Mouse (Mus musculus): ENCODE measurements around the gene Speg. TPM values are rescaled to one million over a fixed set of nuclear protein-coding genes. Genes with fewer than 3 reads are reported as not detected.
A peak's percentile ranks its signal among the peaks of the same experiment; 100 is the strongest.

Speg gene
- 20.1 and 21.7 TPM in 2 replicates for polyA plus RNA-seq (2015; fragmentation: Nextera tagmentation; extraction: Ambion mirVana)

DNA sequence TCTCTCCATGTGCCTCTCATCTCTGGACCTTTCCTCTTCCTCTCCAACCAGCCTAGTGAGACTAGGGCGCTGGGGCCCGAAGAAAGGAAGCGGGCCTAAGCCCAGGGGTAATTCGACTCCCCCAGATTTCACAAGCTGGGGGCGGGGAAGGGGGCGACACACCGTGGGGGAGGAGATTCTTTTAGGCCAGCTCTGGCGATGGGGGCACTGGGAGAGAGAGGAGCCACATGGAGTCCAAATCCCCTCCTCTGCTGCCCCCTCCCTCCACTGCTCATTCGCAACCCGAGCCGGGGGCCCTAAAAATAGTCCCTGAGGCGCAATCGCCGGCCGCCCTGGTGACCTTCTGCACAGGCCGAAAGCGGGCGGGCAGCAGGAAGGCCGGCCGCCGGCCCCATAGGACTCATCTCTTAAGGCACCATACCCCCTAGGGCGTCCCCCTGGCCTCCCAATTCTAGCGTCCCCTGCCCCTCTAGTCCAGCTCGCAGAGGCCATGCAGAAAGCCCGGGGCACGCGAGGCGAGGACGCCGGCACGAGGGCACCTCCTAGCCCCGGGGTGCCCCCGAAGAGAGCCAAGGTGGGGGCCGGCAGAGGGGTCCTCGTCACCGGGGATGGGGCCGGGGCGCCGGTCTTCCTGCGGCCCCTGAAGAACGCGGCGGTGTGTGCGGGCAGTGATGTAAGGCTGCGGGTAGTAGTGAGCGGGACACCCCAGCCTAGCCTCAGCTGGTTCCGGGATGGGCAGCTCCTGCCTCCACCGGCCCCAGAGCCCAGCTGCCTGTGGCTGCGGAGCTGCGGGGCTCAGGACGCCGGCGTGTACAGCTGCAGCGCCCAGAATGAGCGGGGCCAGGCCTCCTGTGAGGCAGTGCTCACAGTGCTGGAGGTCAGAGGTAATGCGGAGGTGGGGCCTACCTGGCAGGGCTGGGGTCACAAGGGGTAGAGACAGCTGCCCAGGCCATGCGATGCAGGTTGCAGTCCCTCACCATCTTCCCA is at the start of gene Speg:
Speg (plus strand) TSS at position 348 of the 987 bp plus-strand sequence.
- Histone ChIP-seq H3K4me1 (peaks cover 16% of the 10 kb centered on the region), H3K9ac (replicated peaks) (peak within 1 kb of the TSS; percentile 34; the same call in 1 of the 2 replicates), H3K36me3 (no peaks in the 10 kb centered on the region), H3K4me2 (peak within 1 kb of the TSS; percentile 52), H3K4me3 (replicated peaks) (peak within 1 kb of the TSS; percentile 21), H3K27me3 (replicated peaks) (peaks cover 36% of the 10 kb centered on the region), H3K27ac (replicated peaks) (no peak within 1 kb of the TSS), H3K9me3 (replicated peaks) (no peaks in the 10 kb centered on the region)
- WGBS = 9% methylated on average over 57 of the region's 57 CpGs
- 0 out of 2 replicates have a peak, but pooled peaks have one; percentile 11 for ATAC-seq (ENCODE audit: low FRiP score)

DNA sequence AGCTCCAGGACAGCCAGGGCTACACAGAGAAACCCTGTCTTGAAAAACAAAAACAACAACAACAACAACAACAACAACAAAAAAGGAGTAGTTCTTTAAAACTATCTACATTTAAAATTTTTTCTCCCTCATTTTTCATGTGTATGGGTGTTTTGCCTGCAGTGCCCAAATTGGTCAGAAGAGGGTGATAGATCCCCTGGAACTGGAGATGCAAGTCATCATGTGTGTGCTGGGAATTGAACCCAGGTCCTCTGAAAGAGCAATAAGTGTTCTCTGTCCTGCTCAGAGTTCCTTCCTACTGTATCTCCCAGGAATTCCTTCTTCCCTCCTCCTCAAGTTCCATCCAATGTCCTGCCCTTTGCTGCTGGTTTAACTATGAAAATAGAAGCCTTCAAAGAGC is 47.6 kb upstream of the Speg start:
- Histone ChIP-seq H3K36me3 (no peaks in the 10 kb centered on the region), H3K9ac (replicated peaks) (no peak overlapping the region), H3K4me1 (no peaks in the 10 kb centered on the region), H3K4me3 (replicated peaks) (no peak overlapping the region), H3K4me2 (no peak overlapping the region), H3K27me3 (replicated peaks) (no peaks in the 10 kb centered on the region), H3K9me3 (replicated peaks) (no peaks in the 10 kb centered on the region), H3K27ac (replicated peaks) (no peak overlapping the region)
- ATAC-seq (ENCODE audit: low FRiP score) = no peak

DNA sequence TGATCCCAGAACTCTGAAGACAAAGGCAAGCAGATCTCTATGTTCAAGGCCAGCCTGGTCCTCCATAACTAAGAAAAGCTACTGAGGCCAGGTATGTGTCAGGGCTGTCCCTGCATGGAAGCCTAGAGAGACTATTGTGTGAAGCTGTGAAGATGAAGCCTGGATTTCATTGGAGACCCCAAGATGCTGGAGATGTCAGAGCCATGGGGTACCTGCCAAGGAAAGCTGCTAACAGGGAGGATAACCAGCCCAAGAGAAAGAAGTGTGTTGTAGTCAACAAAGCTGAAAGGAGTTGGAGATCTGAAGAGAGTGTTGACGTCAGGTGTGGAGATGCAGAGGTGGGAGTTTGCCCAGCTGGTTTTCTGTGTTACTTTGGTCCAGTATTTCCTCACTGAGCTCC is 43.8 kb upstream of the Speg start:
- 92% methylated on average over 1 of the region's 1 CpGs for WGBS
- Histone ChIP-seq H3K36me3 (no peaks in the 10 kb centered on the region), H3K27me3 (replicated peaks) (no peaks in the 10 kb centered on the region), H3K4me1 (no peaks in the 10 kb centered on the region), H3K4me2 (no peak overlapping the region), H3K9me3 (replicated peaks) (no peaks in the 10 kb centered on the region), H3K27ac (replicated peaks) (no peak overlapping the region), H3K9ac (replicated peaks) (no peak overlapping the region), H3K4me3 (replicated peaks) (no peak overlapping the region)
- no peak for ATAC-seq (ENCODE audit: low FRiP score)

DNA sequence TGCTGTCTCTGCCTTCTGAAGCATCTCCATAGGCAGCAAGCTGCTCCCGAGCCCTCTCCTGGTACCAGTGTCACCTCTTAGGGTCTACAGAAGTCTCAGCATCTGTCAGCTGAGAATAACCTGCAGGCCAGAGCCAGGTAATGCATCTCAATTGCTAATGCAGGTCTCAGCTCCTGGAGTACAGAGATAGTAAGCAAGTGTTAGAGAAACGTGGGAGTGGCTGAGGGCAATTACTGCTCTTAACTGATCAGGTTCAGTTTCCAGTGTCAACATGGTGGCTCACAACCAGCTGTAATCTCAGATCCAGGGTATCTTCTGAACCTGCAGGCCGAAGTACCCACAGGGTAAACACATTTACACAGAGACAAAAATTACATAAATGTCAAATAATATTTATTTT is 38.6 kb upstream of the Speg start:
- Histone ChIP-seq H3K9ac (replicated peaks) (no peak overlapping the region), H3K4me2 (no peak overlapping the region), H3K9me3 (replicated peaks) (no peaks in the 10 kb centered on the region), H3K4me3 (replicated peaks) (no peak overlapping the region), H3K27me3 (replicated peaks) (no peaks in the 10 kb centered on the region), H3K4me1 (peaks cover 25% of the 10 kb centered on the region), H3K27ac (replicated peaks) (no peak overlapping the region), H3K36me3 (no peaks in the 10 kb centered on the region)
- ATAC-seq (ENCODE audit: low FRiP score) = no peak
- 65% methylated on average over 3 of the region's 3 CpGs for WGBS

DNA sequence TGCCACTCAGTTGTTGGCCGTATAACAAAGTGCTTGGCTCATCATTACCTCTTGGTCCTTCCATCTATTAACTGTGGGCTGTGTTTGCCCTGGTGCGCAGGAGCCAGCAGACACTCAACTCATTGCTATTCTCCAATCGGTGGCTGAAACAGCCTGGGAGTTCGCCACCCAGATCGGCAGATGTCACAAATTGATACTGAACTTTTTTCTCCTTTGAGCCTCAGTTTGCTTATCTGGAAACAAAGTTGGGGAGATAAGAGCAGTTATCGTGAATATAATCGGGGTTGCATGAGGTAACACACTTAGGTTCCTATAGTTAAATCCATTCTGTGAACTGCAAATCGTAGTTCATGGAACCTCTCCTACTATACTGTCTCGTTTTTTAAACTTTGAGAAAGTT is 38.0 kb upstream of the Speg start:
- H3K9ac ChIP-seq (replicated peaks) = no peak overlapping the region
- no peak overlapping the region for H3K27ac ChIP-seq (replicated peaks)
- no peaks in the 10 kb centered on the region for H3K27me3 ChIP-seq (replicated peaks)
- no peaks in the 10 kb centered on the region for H3K36me3 ChIP-seq
- H3K4me3 ChIP-seq (replicated peaks) = no peak overlapping the region
- peaks cover 25% of the 10 kb centered on the region for H3K4me1 ChIP-seq
- no peak for ATAC-seq (ENCODE audit: low FRiP score)
- H3K9me3 ChIP-seq (replicated peaks) = no peaks in the 10 kb centered on the region
- 55% methylated on average over 9 of the region's 9 CpGs for WGBS
- H3K4me2 ChIP-seq = no peak overlapping the region

DNA sequence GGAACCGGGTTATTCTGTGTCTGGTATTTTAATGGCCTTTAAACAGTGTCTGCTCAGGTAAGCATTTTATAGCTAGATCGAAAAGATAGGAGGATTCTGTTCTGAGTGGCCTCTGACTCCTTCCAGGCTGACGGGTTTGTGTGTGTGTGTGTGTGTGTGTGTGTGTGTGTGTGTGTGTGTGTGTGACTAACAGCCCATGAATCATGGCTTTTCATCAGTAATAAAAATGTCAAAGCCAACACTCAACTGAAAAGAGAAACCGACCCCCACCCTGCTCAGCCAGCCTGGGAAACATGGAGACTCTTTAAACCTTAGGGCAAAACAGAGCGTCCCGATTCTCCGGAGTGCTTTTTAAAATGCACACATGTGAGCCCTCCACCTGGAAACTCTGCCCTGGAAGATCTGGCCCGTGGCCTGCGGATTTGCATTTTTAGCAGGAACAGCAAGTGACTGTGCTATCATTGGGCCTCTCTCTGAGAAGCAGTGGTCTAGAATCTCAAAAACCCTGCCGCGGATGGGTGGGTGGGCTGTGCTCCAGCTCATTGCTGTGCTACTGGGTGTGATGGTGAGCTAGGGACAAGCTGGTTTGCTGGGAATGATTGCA is 36.9 kb upstream of the Speg start:
- Histone ChIP-seq H3K27ac (replicated peaks) (peak overlapping the region; percentile 58), H3K36me3 (no peaks in the 10 kb centered on the region), H3K4me3 (replicated peaks) (no peak overlapping the region), H3K4me2 (peak overlapping the region; percentile 25; the same call in 1 of the 2 replicates), H3K27me3 (replicated peaks) (no peaks in the 10 kb centered on the region), H3K9me3 (replicated peaks) (no peaks in the 10 kb centered on the region), H3K9ac (replicated peaks) (no peak overlapping the region), H3K4me1 (peaks cover 27% of the 10 kb centered on the region)
- ATAC-seq (ENCODE audit: low FRiP score) = peak; percentile 25; the same call in 1 of the 2 replicates
- WGBS = 8% methylated on average over 11 of the region's 11 CpGs

DNA sequence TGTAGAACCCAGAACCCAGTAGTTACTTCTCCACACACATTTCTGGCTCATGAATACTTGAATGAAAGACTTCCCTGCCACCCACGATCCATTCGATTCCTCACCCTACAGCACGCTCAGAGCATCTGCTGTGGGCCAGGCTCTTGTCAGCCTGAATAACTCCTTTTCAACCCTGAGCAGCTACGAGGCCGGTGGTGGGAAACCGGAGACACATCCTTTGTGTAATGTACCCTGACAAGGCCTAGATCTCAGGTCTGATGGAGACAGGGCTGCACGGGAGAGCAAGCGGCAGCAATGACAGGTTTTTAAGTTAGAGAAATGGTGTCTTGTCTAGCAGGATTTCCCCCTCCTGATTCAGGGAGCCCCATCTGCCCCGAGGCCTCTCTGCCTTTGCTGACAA is 35.8 kb upstream of the Speg start:
- H3K4me1 ChIP-seq = peaks cover 28% of the 10 kb centered on the region
- H3K9me3 ChIP-seq (replicated peaks) = no peaks in the 10 kb centered on the region
- no peak for ATAC-seq (ENCODE audit: low FRiP score)
- WGBS = 19% methylated on average over 9 of the region's 9 CpGs
- H3K27ac ChIP-seq (replicated peaks) = peak overlapping the region; percentile 58
- peaks cover 7% of the 10 kb centered on the region for H3K27me3 ChIP-seq (replicated peaks)
- H3K9ac ChIP-seq (replicated peaks) = no peak overlapping the region
- H3K4me2 ChIP-seq = 0 out of 2 replicates have a peak overlapping the region, but pooled peaks have one; percentile 5
- H3K36me3 ChIP-seq = no peaks in the 10 kb centered on the region
- no peak overlapping the region for H3K4me3 ChIP-seq (replicated peaks)

DNA sequence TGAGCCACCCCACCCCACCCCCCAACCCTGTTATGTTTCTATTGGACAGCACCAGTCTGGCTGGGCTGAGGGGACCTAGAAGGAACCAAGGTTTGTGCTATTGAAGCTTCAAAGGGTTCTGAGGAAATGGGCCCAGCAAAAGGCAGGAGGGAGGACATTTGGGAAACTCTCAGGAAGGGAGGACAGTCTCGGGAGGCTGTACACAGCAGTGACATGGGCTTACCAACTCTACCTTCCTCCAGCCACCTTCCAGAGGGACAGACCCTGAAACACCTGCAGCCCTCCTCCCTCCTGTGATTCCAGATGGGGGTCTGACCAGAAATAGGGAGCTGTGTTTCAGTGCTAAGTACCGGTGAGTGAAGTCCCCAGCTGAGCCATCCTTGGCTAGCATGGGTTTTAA is 34.6 kb upstream of the Speg start:
- no peaks in the 10 kb centered on the region for H3K9me3 ChIP-seq (replicated peaks)
- H3K9ac ChIP-seq (replicated peaks) = no peak overlapping the region
- no peak overlapping the region for H3K4me2 ChIP-seq
- peaks cover 32% of the 10 kb centered on the region for H3K4me1 ChIP-seq
- H3K27ac ChIP-seq (replicated peaks) = no peak overlapping the region
- H3K4me3 ChIP-seq (replicated peaks) = no peak overlapping the region
- no peaks in the 10 kb centered on the region for H3K36me3 ChIP-seq
- WGBS = 77% methylated on average over 2 of the region's 2 CpGs
- peaks cover 8% of the 10 kb centered on the region for H3K27me3 ChIP-seq (replicated peaks)
- no peak for ATAC-seq (ENCODE audit: low FRiP score)

DNA sequence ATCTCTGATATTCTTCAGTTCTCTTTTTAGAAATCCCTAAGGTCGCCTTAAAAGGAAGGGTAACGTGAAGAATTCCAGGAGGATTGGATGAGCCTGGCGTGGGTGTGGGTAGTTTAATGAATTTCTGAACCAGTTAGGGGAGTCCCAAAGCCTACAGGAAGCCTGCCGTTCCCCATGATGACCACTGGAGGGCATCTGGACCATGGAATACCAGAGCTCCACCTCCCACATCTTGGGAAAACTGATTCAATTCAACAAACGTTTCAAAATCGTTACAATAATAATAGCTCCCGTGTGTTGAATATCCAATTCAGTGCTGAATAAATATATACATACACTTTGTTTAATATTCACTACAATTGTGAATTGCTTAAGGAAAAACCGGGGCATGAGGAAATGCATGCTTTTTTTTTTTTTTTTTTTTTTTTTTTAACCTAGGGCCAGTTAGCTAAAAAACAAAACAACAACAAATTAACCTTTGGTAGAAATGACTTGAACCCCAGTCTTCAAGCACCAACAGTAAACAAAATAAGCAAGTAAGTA is 32.2 kb upstream of the Speg start:
- Histone ChIP-seq H3K4me2 (0 out of 2 replicates have a peak overlapping the region, but pooled peaks have one; percentile 9), H3K4me1 (peaks cover 31% of the 10 kb centered on the region), H3K36me3 (no peaks in the 10 kb centered on the region), H3K9ac (replicated peaks) (no peak overlapping the region), H3K27me3 (replicated peaks) (peaks cover 8% of the 10 kb centered on the region), H3K9me3 (replicated peaks) (no peaks in the 10 kb centered on the region), H3K4me3 (replicated peaks) (no peak overlapping the region), H3K27ac (replicated peaks) (no peak overlapping the region)
- peak; percentile 54; the same call in 1 of the 2 replicates for ATAC-seq (ENCODE audit: low FRiP score)
- WGBS = 1% methylated on average over 8 of the region's 8 CpGs

DNA sequence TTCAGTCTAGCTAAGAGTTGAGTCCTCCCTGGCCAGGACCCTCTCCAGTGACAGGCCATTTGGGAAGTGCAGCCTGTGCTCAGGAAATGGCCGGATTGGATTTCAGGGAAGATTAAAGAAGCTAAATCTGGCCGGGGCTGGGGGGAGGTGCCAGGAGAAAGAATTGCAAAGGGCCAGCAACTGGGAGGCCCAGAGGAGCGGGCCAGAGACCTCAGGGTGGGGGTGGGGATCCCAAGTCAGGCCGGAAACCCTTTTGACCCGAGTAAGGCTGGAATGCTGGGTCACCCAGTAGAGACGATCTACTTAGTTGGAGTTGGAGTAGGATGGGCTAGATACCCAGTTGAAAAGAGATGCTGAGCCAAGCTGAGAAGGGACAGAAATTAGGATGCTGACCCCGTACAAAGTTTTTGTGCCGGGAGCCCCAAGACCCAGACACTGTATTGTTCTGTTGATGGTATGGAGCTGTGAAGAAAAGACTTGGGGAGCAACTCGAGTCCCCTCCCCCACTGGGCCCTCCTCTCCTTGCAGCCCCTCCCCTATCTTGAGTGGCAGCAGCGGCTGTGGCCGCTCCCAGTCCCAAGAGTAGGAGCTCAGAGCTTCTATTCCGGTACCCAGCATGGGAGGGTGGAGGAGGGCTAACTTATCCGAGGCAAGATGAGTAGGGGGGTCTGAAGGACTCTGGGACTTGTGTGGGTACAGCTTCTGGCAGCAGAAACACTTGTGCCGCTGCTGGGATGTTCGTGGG is 30.6 kb upstream of the Speg start:
- no peak for ATAC-seq (ENCODE audit: low FRiP score)
- H3K4me3 ChIP-seq (replicated peaks) = no peak overlapping the region
- H3K36me3 ChIP-seq = no peaks in the 10 kb centered on the region
- no peak overlapping the region for H3K27ac ChIP-seq (replicated peaks)
- H3K4me2 ChIP-seq = no peak overlapping the region
- H3K9me3 ChIP-seq (replicated peaks) = no peaks in the 10 kb centered on the region
- WGBS = 8% methylated on average over 15 of the region's 15 CpGs
- no peak overlapping the region for H3K9ac ChIP-seq (replicated peaks)
- peaks cover 8% of the 10 kb centered on the region for H3K27me3 ChIP-seq (replicated peaks)
- H3K4me1 ChIP-seq = peaks cover 16% of the 10 kb centered on the region

Data from neural tube, embryonic 15.5 days (tissue).